Mouse (Mus musculus) cerebellum, adult 2 months (tissue): ENCODE data around the gene Klhdc4. TPM values are rescaled to one million over a fixed set of nuclear protein-coding genes. Genes with fewer than 3 reads are reported as not detected.
A peak's percentile ranks its signal among the peaks of the same experiment; 100 is the strongest.

Experiments used
- DNase-seq, 2 experiments: peaks; one replicate each; pipeline ENCODE4 v3.0.0; 2021
- H3K27ac ChIP-seq: fragments of 200-500 bp; 2 replicates; pipeline ENCODE4 v1.5.1; 2012; ENCODE audit warnings: low read length, control low read depth, inconsistent platforms; ENCODE audit not compliant: insufficient read depth
- H3K27me3 ChIP-seq: fragments of 200-500 bp; 2 replicates; pipeline ENCODE4 v1.6.1; 2012; ENCODE audit warnings: inconsistent platforms, mild to moderate bottlenecking, low read length, moderate library complexity; ENCODE audit not compliant: control insufficient read depth, insufficient read depth
- H3K4me1 ChIP-seq: fragments of 200-500 bp; 2 replicates; pipeline ENCODE4 v1.6.1; 2011; ENCODE audit warnings: low read length; ENCODE audit not compliant: control insufficient read depth, insufficient read depth
- H3K4me3 ChIP-seq: fragments of 200-500 bp; replicated peaks from 2 replicates; pipeline ENCODE3; 2011; ENCODE audit warnings: mild to moderate bottlenecking, low read depth, low read length, control low read depth; ENCODE audit not compliant: insufficient read depth
- CTCF ChIP-seq: fragments of 200-500 bp; IDR thresholded peaks from 2 replicates; pipeline ENCODE4 v1.5.1; 2011; ENCODE audit warnings: low read depth, mild to moderate bottlenecking, control low read depth, low read length, moderate library complexity, borderline replicate concordance; ENCODE audit not compliant: insufficient read depth
- POLR2A ChIP-seq: fragments of 200-500 bp; IDR thresholded peaks from 2 replicates; pipeline ENCODE4 v1.6.1; 2011; ENCODE audit warnings: low read length, control low read depth, borderline replicate concordance; ENCODE audit not compliant: insufficient read depth
- WGBS: fragments of 180-500 bp; shearing (Covaris S2); methylation state at CpG from one replicate; pipeline ENCODE4 v1.1.7; 2018; 5-methylcytosine and 5-hydroxymethylcytosine counted together
- polyA plus RNA-seq: library from polyadenylated mRNA; depleted of rRNA; stranded (reverse); fragments of >200 nt; gene quantifications from 2 replicates; pipeline ENCODE4 v1.2.3, GENCODE M21; 2012

Gene Klhdc4
- polyA plus RNA-seq, 1 experiment = 43.6 TPM

- no peaks in the 10 kb centered on the region for H3K27me3 ChIP-seq
- 92% methylated on average over 2 of the region's 2 CpGs for WGBS
- no peak for DNase-seq
- TF ChIP-seq POLR2A = no peak
- TF ChIP-seq CTCF = no peak
- H3K27ac ChIP-seq = no peak overlapping the region
- peaks cover 6% of the 10 kb centered on the region for H3K4me1 ChIP-seq
- H3K4me3 ChIP-seq = no peak overlapping the region
Measured at GRCm38 (mm10) chr8:121870190-121870589, 40.8 kb upstream of the Klhdc4 start.

GRCm38 (mm10) chr8:121868896-121869295 is 39.5 kb upstream of the Klhdc4 start:
- peaks cover 7% of the 10 kb centered on the region for H3K4me1 ChIP-seq
- H3K27ac ChIP-seq = no peak overlapping the region
- TF ChIP-seq CTCF (no peak), POLR2A (no peak)
- 92% methylated on average over 7 of the region's 7 CpGs for WGBS
- DNase-seq = no peak
- H3K4me3 ChIP-seq = no peak overlapping the region
- no peaks in the 10 kb centered on the region for H3K27me3 ChIP-seq

GRCm38 (mm10) chr8:121868196-121868595 is 38.8 kb upstream of the Klhdc4 start:
- Histone ChIP-seq H3K27me3 (no peaks in the 10 kb centered on the region), H3K4me1 (peaks cover 7% of the 10 kb centered on the region), H3K27ac (no peak overlapping the region), H3K4me3 (no peak overlapping the region)
- no peak for DNase-seq
- WGBS = 91% methylated on average over 5 of the region's 5 CpGs
- TF ChIP-seq CTCF (no peak), POLR2A (no peak)

- H3K27me3 ChIP-seq = no peaks in the 10 kb centered on the region
- WGBS = 50% methylated on average over 8 of the region's 8 CpGs
- TF ChIP-seq CTCF (no peak), POLR2A (no peak)
- H3K4me3 ChIP-seq = no peak overlapping the region
- no peak overlapping the region for H3K27ac ChIP-seq
- DNase-seq = no peak
- peaks cover 19% of the 10 kb centered on the region for H3K4me1 ChIP-seq
Measured at GRCm38 (mm10) chr8:121865356-121865755, 36.0 kb upstream of the Klhdc4 start.

GRCm38 (mm10) chr8:121861806-121862548 is 32.6 kb upstream of the Klhdc4 start:
- WGBS = 27% methylated on average over 12 of the region's 12 CpGs
- Histone ChIP-seq H3K27ac (no peak overlapping the region), H3K27me3 (no peaks in the 10 kb centered on the region), H3K4me1 (peaks cover 37% of the 10 kb centered on the region), H3K4me3 (no peak overlapping the region)
- DNase-seq = peak; percentile 62 to 82
- no peak; the same call in 1 of the 2 replicates for TF ChIP-seq POLR2A
- no peak for TF ChIP-seq CTCF

GRCm38 (mm10) chr8:121861276-121861675 is 31.9 kb upstream of the Klhdc4 start:
- Histone ChIP-seq H3K27ac (no peak overlapping the region), H3K4me3 (no peak overlapping the region), H3K27me3 (no peaks in the 10 kb centered on the region), H3K4me1 (peaks cover 44% of the 10 kb centered on the region)
- 84% methylated on average over 6 of the region's 6 CpGs for WGBS
- TF ChIP-seq POLR2A (no peak), CTCF (no peak)
- no peak for DNase-seq

- H3K4me1 ChIP-seq = peaks cover 35% of the 10 kb centered on the region
- no peak overlapping the region for H3K4me3 ChIP-seq
- no peaks in the 10 kb centered on the region for H3K27me3 ChIP-seq
- H3K27ac ChIP-seq = peak overlapping the region; percentile 80
- DNase-seq = no peak
- 4% methylated on average over 2 of the region's 2 CpGs for WGBS
- TF ChIP-seq POLR2A (no peak), CTCF (no peak)
Measured at GRCm38 (mm10) chr8:121857747-121858146, 28.4 kb upstream of the Klhdc4 start.

- H3K4me1 ChIP-seq = peaks cover 31% of the 10 kb centered on the region
- no peak for TF ChIP-seq POLR2A
- TF ChIP-seq CTCF = no peak
- H3K27ac ChIP-seq = peak overlapping the region; percentile 80
- no peak overlapping the region for H3K4me3 ChIP-seq
- H3K27me3 ChIP-seq = no peaks in the 10 kb centered on the region
- WGBS = 5% methylated on average over 9 of the region's 9 CpGs
- DNase-seq = peak; percentile 94 to 98
Measured at GRCm38 (mm10) chr8:121857331-121857730, 28.0 kb upstream of the Klhdc4 start.
